Mouse (Mus musculus): ENCODE results near the gene Syn2.

Syn2 gene

GRCm38 (mm10) chr6:115245500-115246058 lies 110.9 kb downstream of the Syn2 start:
- DNase-seq (ENCODE audit: low spot score) = no peak

GRCm38 (mm10) chr6:115251531-115251985 lies 116.9 kb downstream of the Syn2 start:
- DNase-seq (ENCODE audit: low spot score) = no peak

- no peak for DNase-seq (ENCODE audit: low spot score)
Observed at GRCm38 (mm10) chr6:115252099-115252873, 117.6 kb downstream of the Syn2 start, which contains the start of gene Timp4. TSS of gene Timp4 (minus strand) at chr6:115252205.

GRCm38 (mm10) chr6:115255171-115255570 lies 120.5 kb downstream of the Syn2 start:
- DNase-seq (ENCODE audit: low spot score) = no peak

GRCm38 (mm10) chr6:115260507-115260906 lies 125.8 kb downstream of the Syn2 start:
- no peak for DNase-seq (ENCODE audit: low spot score)

- no peak for DNase-seq (ENCODE audit: low spot score)
Observed at GRCm38 (mm10) chr6:115266791-115267190, 132.1 kb downstream of the Syn2 start.

GRCm38 (mm10) chr6:115267916-115268315 lies 133.2 kb downstream of the Syn2 start:
- peak; percentile 56 for DNase-seq (ENCODE audit: low spot score)

GRCm38 (mm10) chr6:115268551-115269385 lies 134.1 kb downstream of the Syn2 start:
- no peak for DNase-seq (ENCODE audit: low spot score)

GRCm38 (mm10) chr6:115269561-115269960 lies 134.9 kb downstream of the Syn2 start:
- no peak for DNase-seq (ENCODE audit: low spot score)

- DNase-seq (ENCODE audit: low spot score) = no peak
Observed at GRCm38 (mm10) chr6:115270085-115270484, 135.4 kb downstream of the Syn2 start.

- DNase-seq (ENCODE audit: low spot score) = no peak
Observed at GRCm38 (mm10) chr6:115271326-115271725, 136.6 kb downstream of the Syn2 start.

- DNase-seq (ENCODE audit: low spot score) = peak; percentile 40
Observed at GRCm38 (mm10) chr6:115271866-115272271, 137.2 kb downstream of the Syn2 start.

- DNase-seq (ENCODE audit: low spot score) = no peak
Observed at GRCm38 (mm10) chr6:115273346-115273745, 138.6 kb downstream of the Syn2 start.

- DNase-seq (ENCODE audit: low spot score) = no peak
Observed at GRCm38 (mm10) chr6:115274705-115275104, 140.0 kb downstream of the Syn2 start.

GRCm38 (mm10) chr6:115275116-115275815 lies 140.6 kb downstream of the Syn2 start:
- no peak for DNase-seq (ENCODE audit: low spot score)

GRCm38 (mm10) chr6:115278086-115278485 lies 143.4 kb downstream of the Syn2 start:
- no peak for DNase-seq (ENCODE audit: low spot score)

- DNase-seq (ENCODE audit: low spot score) = no peak
Observed at GRCm38 (mm10) chr6:115279639-115280038, 144.9 kb downstream of the Syn2 start.

- no peak for DNase-seq (ENCODE audit: low spot score)
Observed at GRCm38 (mm10) chr6:115284153-115284552, 149.5 kb downstream of the Syn2 start.

- no peak for DNase-seq (ENCODE audit: low spot score)
Observed at GRCm38 (mm10) chr6:115286441-115286840, 151.7 kb downstream of the Syn2 start.

- DNase-seq (ENCODE audit: low spot score) = no peak
Observed at GRCm38 (mm10) chr6:115288223-115288622, 153.5 kb downstream of the Syn2 start.

GRCm38 (mm10) chr6:115290561-115290960 lies 155.9 kb downstream of the Syn2 start:
- DNase-seq (ENCODE audit: low spot score) = no peak

- no peak for DNase-seq (ENCODE audit: low spot score)
Observed at GRCm38 (mm10) chr6:115291068-115291467, 156.4 kb downstream of the Syn2 start.
